Mouse (Mus musculus) kidney, adult 11 months (tissue): ENCODE results near the gene Tgif2lx2.
"Not testable (repeated sequence)": the region's sequence is repeated elsewhere in the genome, so short reads cannot be mapped to it uniquely, and the experiment has no call there.

Experiments used
- DNase-seq: peaks from one replicate; pipeline ENCODE4 v3.0.0; 2022

Gene Tgif2lx2

GRCm38 (mm10) chrX:118426927-118427326, at the start of gene Tgif2lx2:
Tgif2lx2 (plus strand) TSS chrX:118427227.
- not testable (repeated sequence) for DNase-seq
